Mouse (Mus musculus) adrenal gland, adult 18-20 months (tissue): Measurements from ENCODE around the gene Procr. TPM values are rescaled to one million over a fixed set of nuclear protein-coding genes. Genes with fewer than 3 reads are reported as not detected.
"Not testable (repeated sequence)": the region's sequence is repeated elsewhere in the genome, so short reads cannot be mapped to it uniquely, and the experiment has no call there.

Experiments used
- DNase-seq, 2 experiments: peaks; one replicate each; pipeline ENCODE4 v3.0.0; 2021 to 2022; ENCODE audit warnings: low spot score in 2 of 2
- long read RNA-seq, 2 experiments: library from polyadenylated mRNA; stranded (forward); transcript quantifications; one replicate each; pipeline ENCODE4 v2.0.0; 2021
- total RNA-seq, 2 experiments: library from RNA; stranded (reverse); gene quantifications; 1 replicate in 1 of 2; 2 replicates in 1 of 2; pipeline ENCODE4 v1.2.3; 2021

Procr gene
- total RNA-seq, result 100 to 1,000 TPM in 1 of 2 experiments, 10 to 100 TPM in 1; 44.9 to 104 TPM
- long read RNA-seq, experiment 1, transcript Procr-201 (4 exons, 1,597 nt), result major isoform, 44 of 50 reads
- long read RNA-seq, experiment 1, partial matches to known transcripts, result 2 of 50 reads
- long read RNA-seq, experiment 1, other reads (novel, unspliced or antisense), result 4 of 50 reads
- long read RNA-seq, experiment 2, transcript Procr-201 (4 exons, 1,597 nt), result major isoform, 76 of 96 reads
- long read RNA-seq, experiment 2, partial matches to known transcripts, result 5 of 96 reads
- long read RNA-seq, experiment 2, other reads (novel, unspliced or antisense), result 15 of 96 reads

DNA sequence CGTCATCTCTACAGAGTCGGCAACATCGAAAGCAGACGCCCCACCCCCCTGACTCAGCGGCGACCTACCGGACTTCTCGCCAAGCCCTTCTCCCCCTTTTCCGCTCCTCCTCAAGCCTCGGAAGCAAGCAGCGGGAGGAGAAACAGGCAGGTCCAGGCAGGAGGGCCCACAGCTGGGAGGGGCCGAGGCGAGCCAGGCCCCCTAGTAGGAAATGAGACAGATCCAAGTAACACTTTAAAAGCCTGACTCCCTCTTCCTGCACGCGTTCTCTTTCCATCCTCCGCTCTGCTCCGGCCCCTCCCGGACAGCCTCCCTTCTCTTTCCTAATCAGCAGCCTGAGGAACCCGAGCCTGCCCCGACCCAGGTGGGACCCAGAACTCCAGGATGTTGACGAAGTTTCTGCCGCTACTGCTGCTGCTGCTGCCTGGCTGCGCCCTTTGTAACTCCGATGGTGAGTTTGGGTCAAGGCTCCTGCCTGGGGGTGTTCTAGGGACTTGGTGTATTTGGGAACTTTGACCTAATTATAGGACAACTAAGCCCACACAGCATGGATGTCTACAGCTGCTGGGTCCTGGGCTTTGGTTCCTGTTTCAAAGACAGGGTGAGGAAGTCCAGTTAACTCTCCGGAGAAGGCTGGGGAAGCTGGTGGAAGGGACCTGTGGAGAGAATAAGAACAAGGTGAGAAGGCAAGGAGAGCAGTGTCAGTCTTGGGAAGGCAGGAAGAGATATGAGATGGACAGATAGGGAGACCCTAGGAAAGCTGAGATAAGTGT lies at the start of gene Procr:
Gene Procr (plus strand): TSS at position 104 of the 773 bp plus-strand sequence.
- peak; percentile 54 to 65 for DNase-seq

DNA sequence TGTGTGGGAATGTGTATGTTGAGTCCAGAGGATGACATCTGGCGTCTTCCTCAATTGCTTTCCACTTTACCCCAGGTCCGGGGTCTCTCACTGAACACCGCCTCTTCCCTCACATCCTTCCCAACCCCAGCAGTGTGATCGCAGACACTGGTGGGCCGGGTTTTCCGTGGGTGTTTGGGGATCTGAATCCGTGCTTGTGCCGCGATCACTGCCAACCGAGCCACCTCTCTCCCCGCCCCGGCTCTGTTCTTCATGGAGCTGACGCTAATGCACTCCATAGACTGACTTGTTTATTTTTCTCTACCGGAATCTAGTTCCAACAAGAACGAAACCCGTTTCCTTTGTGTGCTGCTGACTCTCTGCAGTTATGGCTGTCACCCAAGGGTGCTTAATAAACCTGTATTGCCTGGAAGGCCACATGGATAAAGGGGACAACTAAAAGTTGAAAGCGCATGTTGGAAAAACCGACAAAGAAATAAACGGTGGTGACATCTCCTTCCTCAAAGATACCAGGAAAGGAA lies 49.5 kb upstream of the Procr start:
- no peak for DNase-seq

DNA sequence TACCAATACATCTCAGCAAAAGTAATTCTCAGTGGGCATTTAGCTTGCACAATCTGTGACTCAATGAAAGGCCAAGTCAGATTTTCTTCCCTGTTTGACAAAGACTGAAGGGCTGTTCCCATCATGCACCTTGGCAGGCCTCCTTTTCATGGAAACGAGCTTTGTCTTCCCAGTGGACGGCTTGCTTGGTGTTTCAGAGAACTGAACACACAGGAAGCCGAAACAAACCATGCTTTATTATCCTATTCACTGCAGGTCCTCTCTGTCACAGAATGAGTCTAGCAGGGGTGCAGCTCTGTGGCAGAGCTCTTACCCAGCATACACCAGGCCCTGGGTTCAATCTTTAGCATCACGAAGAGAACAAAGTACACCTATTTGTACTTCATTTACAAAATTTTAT lies 47.3 kb upstream of the Procr start:
- DNase-seq, result no peak

DNA sequence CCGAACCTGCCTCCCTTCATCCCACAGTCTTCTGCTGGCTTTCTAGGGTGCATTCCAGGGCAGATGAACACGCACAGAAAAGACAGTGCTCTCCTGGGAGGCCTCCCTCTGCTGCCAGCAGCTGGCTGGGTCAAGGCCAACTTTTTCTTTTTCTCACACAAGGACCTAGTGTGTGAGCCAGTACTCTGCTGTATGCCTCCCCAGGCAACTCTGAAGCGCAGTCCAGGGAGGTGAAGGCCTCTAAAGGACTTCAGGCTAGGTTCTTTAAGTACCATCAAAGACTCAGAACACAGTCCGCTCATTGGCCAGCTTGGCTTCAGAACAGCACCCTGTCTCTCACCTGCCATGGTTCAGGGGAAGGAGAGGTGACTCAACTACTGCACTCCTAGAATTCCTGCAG lies 43.7 kb upstream of the Procr start:
- DNase-seq, result peak in 1 of 2 experiments; percentile 55

DNA sequence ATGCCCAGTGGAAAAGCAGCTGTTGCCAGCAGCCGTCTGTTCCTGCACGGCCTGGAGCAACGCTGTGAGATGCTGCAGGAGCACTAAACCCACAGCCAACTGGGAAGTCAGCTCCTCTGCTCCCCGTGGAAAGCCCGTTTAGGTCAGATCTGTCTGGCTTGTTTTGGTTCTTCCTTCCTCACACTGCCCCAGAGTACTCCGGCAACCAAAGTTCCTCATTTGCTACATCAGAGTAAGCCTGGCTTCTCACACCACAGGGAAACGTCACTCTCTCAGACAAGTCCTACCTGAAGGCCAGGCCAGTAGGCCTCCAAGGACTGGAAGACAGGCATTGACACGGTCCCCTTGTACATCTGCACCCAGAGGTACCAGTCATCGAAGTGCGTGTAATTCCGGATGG lies 40.4 kb upstream of the Procr start:
- no peak for DNase-seq

DNA sequence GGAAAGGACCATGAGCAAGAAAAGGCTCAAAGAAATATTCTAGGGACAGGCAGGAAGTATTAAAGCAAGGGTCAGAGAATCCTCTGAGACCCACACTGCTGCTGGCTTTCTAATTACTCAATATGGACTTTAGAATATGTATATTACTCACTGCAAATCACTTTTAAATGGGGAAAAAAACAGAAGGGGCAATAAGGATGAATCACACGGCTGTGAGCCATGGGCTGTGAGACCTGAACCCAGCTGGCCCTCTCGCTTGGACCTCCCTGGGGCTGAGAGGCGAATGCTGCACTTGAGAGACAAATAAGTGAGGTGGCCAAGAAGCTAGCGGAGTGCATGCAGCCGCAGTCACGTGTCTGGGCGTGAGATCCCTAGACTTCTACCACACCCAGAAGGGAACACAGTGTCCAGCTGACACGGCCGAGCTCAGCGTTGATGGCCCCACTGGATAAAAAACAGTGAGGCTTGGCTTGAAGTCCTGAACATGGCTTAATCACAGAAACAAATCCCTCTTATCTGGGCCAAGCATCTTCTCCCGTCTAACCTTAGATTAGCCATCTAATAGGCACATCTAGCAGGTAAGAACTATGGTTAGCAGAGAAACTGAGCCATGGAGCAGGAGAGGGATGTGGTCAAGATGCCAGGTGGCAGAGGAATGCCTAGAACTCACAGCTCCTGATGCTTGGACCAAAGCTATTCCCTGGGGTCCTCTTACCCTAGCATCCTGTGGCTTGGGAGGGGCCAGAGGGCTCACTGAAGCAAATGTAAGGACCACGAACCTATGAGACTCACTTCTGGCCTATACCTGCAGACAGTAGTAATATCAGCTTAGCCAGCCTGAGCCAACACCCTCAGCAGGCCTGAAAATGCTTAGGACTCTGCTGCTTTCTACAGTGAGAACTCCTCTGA lies 33.6 kb upstream of the Procr start:
- no peak for DNase-seq

DNA sequence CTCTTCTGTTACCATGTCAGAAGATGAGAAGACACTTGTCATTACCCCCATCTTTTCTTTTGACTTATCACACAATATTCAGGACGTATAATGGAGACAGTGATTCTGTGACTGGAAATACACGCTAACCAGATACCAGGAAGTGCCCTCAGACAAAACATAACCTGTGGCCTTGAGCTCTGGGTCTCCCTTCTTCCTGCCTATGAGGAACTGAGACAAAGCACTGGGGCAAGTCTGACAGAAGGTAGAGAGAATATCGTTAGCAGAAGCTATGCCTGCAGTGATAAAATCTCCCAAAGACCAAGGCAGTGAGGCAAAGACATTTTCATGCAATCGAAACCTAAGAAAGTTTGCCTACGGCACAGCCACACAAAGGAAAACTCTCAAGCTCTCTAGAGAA lies 30.3 kb upstream of the Procr start:
- no peak for DNase-seq

DNA sequence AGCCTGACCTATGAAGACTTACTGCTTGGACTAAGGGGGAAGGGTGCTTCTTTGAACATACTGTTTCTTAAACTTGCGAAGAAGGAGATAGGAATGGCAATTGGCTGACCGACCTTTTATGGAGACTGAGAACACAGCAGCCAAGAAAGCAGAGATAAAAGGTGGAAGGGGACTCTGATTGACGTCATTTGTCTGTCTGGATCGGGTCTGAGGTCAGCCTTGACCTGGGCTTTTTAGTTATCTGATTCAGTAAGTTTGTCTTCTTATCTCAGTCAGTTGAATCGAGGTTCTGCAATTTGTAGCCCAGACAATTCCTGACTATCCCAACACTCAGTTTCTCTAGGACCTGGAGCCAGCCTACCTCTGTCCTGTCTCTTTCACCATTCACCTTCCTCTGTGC lies 26.9 kb upstream of the Procr start:
- DNase-seq, result no peak

DNA sequence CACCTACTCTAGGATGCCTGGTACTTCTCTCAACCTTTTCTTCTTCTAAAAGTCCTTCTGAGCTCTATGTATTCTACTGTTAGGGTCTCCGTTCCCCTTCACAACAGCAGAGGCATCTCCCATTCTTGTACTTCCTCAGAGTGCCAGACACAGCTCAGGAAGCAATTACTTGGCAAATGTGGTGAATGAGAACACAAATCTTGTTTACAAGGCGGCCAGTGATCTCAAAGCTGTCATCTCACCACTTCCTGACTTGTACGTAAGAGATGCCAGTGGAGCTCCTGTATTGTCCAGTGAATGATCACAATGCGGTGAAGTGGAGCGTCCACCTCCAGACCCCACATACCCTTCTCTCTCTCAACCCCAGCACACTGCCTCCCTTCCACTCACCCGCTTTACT lies 26.4 kb upstream of the Procr start:
- no peak for DNase-seq

DNA sequence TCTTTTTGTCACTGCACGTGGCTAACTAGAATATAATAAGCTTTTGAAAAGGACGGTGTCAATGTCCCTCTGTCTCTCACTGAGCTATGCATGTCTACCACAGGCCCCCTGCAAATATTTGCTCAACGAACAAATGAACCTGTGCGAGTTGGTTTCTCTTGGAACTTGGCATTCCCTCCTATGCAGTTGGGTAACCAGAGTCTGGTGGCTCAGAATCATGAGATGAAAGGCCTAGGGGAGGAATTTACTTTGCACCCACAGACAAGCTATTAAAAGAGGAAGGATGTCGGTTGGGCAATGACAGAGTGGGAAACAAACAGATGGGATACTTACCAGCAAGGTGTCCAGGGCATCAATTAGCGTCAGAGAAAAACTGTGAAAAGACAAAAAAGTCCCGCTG lies 24.6 kb upstream of the Procr start:
- DNase-seq, result no peak

DNA sequence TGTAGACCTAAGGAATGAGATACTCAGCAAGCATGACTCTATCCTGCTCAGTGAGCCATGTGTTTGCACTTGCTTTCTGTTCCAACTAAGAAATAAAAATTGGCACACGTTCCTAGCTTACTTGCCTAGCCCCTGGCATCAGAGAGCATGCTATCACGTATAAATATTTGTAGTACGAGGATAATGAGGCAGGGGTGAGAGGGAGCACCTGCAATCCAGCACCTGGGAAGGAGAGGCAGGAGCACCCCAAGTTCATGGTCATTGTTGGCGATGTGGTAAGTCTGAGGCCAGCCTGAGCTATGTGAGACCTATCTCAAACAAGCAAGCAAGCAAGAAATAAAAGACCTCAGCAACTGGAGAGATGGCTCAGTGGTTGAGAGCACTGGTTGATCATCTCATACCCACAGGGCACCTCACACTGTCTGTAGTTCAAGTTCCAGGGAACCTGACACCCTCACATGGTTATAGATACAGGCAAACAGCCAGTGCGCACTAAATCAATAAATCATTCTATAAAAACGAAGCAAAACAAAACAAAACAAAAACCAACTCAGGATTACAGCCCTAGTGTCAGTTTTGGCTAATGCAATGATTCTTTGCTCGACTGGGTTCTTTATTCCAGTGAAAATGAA lies 23.0 kb upstream of the Procr start:
- no peak for DNase-seq

DNA sequence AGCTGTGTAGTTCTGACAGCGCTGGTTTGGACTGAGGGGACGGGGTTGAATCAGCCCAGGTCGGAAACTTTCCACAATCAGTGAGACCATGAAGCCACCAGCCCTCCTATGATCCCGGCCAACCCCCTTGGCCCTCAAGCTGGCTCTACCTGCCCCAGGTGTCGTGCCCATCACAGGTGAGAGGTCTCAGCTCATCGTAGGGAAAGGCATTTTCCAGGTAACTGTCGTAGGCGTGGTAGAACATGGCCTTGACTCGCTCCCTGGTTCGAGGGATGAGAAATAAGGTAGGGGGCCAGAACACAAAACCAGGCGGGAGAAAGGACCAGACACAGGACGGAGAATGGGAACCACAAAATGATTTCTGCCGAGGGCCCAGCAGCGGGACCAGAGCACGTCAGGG lies 22.2 kb upstream of the Procr start:
- DNase-seq, result no peak

DNA sequence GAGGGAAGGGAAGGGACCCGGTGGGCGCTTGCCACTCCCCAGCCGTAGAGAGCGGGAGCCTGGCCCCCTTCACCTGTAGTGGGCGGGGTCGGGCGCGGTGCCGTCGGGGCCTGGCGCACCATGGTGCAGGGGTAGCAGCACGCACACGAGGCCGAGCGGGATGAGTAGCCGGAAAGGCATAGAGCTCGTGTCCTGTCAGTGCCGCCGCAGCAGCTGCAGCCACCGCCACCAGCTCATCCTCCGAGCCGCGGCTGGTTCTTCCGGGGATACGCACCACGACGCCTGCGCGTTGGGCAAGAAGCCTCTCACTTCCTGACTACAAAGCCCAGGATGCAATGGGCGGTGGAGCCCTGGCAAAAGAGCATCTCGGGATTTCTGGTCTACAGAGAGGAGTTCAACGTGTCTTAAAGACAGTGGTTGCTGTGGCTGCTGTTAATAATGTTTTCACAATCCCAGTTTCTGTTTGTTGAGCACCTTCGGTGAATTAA lies 21.7 kb upstream of the Procr start, which contains the start of gene Edem2:
Gene Edem2 (minus strand): TSS at position 318 of the 488 bp plus-strand sequence.
- peak; percentile 84 to 87 for DNase-seq

DNA sequence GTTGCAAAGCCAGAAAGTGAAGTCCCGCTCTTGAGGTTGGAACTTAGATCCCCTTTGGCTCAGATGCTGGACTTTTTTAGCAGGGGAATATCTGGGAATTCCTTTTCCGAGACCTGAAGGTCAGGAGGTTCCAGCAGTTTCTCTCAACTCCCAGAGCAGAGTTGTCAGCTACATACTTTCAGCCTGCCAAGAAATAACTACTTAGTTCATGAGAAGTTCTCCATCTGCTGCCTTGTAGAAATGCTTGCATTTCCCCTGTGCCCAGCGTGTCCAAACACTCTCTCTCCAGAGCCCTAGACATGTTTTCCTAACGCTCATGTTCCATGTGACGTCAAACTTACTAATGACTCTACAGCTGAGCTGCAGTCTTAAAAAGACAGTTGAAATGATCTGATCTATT lies 15.8 kb upstream of the Procr start:
- no peak for DNase-seq

DNA sequence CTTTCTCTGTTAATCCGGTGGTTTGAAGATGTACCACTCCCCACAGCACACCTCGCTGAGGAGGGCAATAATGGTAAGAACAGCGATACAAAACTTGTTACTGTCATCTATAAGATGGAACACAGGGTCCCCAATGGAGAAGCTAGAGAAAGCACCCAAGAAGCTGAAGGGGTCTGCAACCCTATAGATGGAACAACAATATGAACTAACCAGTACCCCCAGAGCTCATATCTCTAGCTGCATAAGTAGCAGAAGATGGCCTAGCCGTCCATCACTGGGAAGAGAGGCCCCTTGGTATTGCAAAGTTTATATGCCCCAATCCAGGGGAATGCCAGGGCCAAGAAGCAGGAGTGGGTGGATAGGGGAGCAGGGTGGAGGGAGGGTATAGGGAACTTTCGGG lies 15.2 kb upstream of the Procr start, which contains the start of gene Gm17581:
Gene Gm17581 (minus strand): TSS at position 101 of the 400 bp plus-strand sequence.
- not testable (repeated sequence) for DNase-seq

DNA sequence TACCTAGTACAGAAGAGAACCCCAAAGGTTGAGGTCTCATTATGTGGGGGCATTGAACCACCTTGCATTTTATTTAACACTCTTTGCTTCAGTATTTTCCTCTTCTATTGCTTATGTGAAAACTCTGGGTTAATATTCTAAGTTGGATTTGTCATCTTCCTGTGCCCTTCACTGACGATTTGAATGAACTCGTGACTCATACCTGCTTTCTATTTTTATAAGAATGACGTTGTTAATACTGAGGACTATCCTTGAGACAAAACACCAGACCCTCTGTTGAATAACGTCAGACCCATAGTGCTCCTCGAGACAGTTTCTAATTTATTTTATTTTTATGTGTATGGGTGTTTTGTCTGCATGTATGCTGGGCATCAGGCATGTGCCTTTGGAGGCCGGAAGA lies 14.0 kb upstream of the Procr start:
- DNase-seq, result no peak

DNA sequence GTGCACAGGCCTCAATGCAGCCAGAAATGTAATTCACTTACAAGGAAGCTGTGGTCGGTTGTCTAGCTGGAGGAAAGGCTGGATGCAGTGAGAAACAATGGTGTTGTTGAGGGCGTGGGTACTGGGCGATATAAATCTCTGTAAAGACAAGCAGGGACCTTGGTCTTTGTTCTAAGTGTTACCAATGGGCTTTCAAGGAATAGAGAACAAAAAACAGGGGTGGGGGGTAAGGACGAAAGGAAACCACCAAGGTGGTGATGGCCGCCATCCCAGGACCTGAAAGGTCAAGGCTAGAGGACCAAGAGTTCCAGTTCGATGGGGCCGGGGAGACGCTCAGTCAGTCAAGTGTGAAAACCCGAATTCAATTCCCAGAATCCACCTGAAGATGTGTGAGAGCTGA lies 13.1 kb upstream of the Procr start:
- DNase-seq, result no peak

DNA sequence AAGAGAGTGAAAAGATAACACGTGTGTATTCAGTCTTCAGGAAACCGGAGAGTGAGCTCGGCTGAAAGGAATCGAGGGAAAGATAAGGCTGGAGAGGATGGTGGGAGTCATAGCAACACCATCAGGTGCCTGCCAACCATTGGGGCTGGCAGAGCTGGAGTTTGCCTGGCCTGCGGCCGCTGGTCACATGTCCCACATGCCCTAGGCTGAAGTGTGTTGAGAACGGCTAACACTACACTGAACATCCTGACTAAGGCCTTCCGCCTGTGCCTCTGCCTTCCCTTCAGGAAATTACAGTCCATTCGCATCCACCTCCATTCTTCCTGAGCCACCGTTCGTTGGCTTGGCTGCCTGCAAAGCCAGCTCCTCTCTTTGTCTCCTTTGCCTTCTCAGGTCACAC lies 8.7 kb upstream of the Procr start:
- no peak for DNase-seq

DNA sequence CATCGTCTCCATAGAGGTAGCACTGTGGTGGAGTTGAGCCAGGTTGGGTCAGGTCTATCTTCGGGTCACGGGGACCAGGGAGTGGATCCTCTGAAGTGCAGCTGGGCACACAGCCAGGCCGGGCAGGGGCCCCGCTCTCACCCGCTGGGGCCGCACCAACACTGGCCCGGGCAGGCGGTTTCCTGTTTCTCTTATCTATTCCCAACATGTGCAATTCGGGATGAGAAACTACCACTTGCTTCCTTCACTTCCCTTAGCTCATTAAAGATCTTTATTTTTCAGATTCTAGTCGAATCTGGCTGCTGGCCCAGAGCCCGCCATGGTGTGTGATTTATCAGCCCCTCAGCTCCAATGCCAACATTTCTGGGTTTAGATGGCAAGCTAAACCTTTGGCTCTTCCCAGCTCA lies 8.0 kb upstream of the Procr start:
- DNase-seq, result peak; percentile 55 to 57

DNA sequence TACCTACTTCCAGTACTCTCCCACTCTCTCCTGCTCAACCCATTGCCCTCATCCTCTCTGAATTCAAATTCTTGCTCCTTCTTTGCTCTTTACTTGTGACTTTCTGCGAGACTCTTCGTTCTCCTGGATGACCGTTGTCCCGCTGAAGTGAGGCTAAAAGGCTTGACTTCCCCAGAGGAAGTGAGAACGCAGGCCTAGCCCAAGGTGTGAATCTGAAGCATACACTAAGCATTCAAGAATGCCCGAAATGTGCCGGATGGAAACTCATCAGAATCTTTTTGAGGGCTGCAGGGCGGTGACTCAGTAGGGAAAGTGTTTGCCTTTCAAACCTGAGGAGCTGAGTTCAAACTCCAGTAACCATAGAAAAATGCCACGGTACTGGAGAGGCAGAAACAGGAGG lies 7.6 kb upstream of the Procr start:
- no peak for DNase-seq

DNA sequence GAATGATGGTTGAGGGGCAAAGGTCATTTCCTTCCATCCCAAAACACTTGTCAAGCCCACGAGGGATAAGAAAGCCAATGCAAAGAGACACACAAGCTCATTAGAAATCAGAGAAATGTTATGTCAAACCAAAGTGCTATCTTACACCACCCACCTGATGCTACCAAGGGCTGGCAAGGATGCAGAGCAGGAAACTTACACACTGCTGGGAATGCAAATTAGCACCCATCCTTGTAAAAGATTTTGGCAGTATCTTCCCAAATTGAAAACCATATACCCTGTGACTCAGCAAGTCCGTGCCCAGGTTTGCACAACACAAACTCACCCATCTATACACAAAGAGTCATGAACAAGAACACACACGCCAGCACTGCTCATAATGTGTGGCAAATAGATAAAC lies 5.4 kb upstream of the Procr start:
- no peak for DNase-seq
